Mouse (Mus musculus) E14TG2a.4 (cell line): ENCODE data around the gene Hist1h2af.

Experiments
- H3K27me3 ChIP-seq: 2 replicates; pipeline ENCODE4 v1.6.1; 2014; ENCODE audit warnings: low read length, control low read depth; ENCODE audit not compliant: insufficient read depth
- H3K36me3 ChIP-seq: 2 replicates; pipeline ENCODE4 v1.6.1; 2014; ENCODE audit warnings: low read length, control low read depth; ENCODE audit not compliant: insufficient read depth
- H3K4me1 ChIP-seq: replicated peaks from 2 replicates; pipeline ENCODE4 v1.6.1; 2014; ENCODE audit warnings: low read depth, low read length, control low read depth
- H3K4me3 ChIP-seq: replicated peaks from 2 replicates; pipeline ENCODE4 v1.5.1; 2014; ENCODE audit warnings: mild to moderate bottlenecking, low read length
- H3K9me3 ChIP-seq: 2 replicates; pipeline ENCODE4 v1.6.1; 2014; ENCODE audit warnings: low read length, control low read depth
- CTCF ChIP-seq: conservative IDR thresholded peaks from 2 replicates; pipeline ENCODE4 v1.5.1; 2014; ENCODE audit warnings: low read length
- NANOG ChIP-seq: IDR thresholded peaks from 2 replicates; pipeline ENCODE4 v1.6.1; 2014; ENCODE audit warnings: borderline replicate concordance, low read length, mixed read lengths
- POU5F1 ChIP-seq: IDR thresholded peaks from 2 replicates; pipeline ENCODE4 v1.6.1; 2014; ENCODE audit warnings: low read length, borderline replicate concordance

Hist1h2af gene

DNA sequence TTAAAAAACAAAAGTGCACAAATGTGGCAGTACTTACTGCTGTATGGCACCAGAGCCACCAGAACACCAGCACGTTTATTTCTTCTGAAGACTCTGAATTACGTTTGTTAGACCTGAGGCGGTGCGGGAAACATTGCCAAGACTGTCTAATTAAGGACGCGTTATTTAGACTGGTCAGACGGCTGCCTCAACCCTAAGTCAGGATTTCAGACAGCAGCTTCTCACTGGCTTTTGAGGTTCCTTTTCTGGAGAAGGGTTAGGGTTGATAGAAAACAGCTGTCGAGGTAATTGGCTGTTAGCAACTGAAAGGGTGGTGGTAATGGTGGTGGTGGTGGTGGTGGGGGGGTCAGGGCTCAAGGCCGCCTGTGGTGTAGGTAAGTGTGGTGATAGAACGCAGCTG is 35.1 kb upstream of the Hist1h2af start:
- no peak for TF ChIP-seq POU5F1
- Histone ChIP-seq H3K4me1 (peaks cover 68% of the 10 kb centered on the region), H3K27me3 (no peaks in the 10 kb centered on the region), H3K4me3 (peak overlapping the region; percentile 76), H3K36me3 (no peaks in the 10 kb centered on the region), H3K9me3 (no peaks in the 10 kb centered on the region)

DNA sequence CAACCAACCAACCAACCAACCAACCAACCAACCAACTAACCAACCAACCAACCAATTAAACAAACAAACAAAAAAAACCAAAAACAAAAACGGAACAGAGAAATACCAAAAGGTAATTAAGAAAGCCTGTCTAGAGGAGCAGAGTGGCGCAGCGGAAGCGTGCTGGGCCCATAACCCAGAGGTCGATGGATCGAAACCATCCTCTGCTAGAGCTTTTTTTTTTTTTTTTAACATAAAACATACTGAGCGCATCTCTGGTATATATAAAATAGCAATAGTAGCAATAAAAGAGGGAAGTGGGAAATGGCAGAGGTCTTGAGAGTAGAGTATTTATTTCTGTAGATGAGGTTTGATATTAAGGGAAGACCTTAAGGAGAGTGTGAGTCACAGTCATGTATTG is 33.8 kb upstream of the Hist1h2af start:
- peaks cover 71% of the 10 kb centered on the region for H3K4me1 ChIP-seq
- H3K4me3 ChIP-seq = peak overlapping the region; percentile 76
- no peaks in the 10 kb centered on the region for H3K9me3 ChIP-seq
- TF ChIP-seq CTCF = no peak
- no peak for TF ChIP-seq NANOG
- TF ChIP-seq POU5F1 = no peak
- H3K36me3 ChIP-seq = no peaks in the 10 kb centered on the region
- H3K27me3 ChIP-seq = no peaks in the 10 kb centered on the region

DNA sequence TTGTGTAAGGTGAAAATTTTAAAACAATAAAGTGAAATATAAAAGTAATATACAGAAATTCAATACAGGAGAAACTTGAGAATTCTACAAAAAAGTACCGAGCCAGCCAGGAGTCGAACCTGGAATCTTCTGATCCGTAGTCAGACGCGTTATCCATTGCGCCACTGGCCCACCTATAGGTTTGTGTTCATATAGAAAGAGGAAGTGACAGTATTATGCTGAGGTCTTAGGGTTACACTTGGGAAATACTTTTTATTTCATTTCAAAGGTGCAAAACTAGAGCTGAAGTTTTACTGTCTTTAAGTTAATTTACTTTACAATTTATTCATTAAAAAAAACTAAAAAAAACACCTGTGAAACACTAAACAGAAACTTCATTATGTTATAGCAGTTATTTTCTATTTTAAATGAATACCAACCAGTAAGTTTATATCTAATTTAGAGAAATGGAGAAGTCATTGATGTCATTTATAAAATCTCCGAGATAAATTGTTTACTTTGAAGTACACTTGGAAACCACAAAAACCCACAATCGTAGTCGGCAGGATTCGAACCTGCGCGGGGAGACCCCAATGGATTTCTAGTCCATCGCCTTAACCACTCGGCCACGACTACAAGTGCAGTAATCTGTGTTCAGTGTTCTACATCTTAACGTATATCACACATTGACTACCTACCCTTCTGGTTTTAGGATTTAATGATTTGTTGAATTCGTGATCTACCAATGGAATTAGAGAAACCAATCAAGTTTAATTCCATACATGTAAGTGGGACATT is 33.1 kb upstream of the Hist1h2af start:
- Histone ChIP-seq H3K27me3 (no peaks in the 10 kb centered on the region), H3K9me3 (no peaks in the 10 kb centered on the region), H3K4me3 (peak overlapping the region; percentile 76), H3K4me1 (peaks cover 71% of the 10 kb centered on the region), H3K36me3 (no peaks in the 10 kb centered on the region)
- no peak for TF ChIP-seq NANOG
- TF ChIP-seq POU5F1 = no peak
- TF ChIP-seq CTCF = no peak

DNA sequence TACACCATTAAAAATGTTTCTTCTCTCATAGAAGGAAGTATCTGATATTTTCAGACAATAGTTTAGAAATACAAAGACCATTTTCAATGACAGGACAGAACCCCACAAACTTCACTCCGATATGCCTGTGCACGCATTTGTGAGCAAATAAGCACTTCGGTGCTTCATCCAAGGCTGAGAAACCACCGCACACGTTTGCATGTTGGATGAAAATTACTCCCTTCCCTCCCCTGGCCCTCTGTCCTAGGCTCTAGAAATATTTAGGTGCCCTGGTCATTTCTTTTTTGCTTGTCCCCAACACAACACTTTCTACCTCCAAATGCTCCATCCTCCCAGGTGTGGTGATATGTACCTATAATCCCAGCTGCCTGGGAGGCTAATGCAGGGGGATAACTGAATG is 32.2 kb upstream of the Hist1h2af start:
- H3K9me3 ChIP-seq = no peaks in the 10 kb centered on the region
- no peak for TF ChIP-seq POU5F1
- no peak for TF ChIP-seq CTCF
- no peak for TF ChIP-seq NANOG
- H3K4me3 ChIP-seq = peak overlapping the region; percentile 76
- H3K27me3 ChIP-seq = no peaks in the 10 kb centered on the region
- H3K4me1 ChIP-seq = peaks cover 67% of the 10 kb centered on the region
- H3K36me3 ChIP-seq = no peaks in the 10 kb centered on the region

DNA sequence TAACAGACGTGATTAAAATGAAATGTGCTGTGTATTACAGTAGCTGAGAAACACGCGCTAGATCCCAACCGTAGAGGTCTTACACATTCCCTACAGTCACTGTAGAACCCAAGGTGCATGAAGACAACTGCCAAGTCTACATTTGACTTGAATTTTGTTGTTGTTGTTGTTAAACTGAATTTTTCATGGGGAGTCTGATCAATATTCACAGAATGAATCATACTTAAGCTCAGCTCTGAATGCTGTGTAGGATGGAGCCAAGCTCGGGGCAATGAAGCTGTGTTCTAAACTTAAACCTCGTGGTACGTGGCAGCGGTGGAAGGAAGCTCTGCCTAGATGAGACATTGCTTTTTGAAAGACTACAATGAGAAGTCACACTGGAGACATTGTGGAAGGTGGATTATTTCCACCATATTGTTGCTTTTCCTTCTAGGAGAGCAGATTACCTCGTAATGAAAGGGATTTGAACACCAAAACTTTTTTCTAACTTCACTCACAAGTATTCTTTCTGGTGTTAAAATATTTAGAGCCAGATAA is 31.6 kb upstream of the Hist1h2af start:
- Histone ChIP-seq H3K4me3 (peak overlapping the region; percentile 76), H3K27me3 (no peaks in the 10 kb centered on the region), H3K9me3 (no peaks in the 10 kb centered on the region), H3K4me1 (peaks cover 65% of the 10 kb centered on the region), H3K36me3 (no peaks in the 10 kb centered on the region)
- no peak for TF ChIP-seq POU5F1
- no peak for TF ChIP-seq CTCF
- no peak for TF ChIP-seq NANOG

DNA sequence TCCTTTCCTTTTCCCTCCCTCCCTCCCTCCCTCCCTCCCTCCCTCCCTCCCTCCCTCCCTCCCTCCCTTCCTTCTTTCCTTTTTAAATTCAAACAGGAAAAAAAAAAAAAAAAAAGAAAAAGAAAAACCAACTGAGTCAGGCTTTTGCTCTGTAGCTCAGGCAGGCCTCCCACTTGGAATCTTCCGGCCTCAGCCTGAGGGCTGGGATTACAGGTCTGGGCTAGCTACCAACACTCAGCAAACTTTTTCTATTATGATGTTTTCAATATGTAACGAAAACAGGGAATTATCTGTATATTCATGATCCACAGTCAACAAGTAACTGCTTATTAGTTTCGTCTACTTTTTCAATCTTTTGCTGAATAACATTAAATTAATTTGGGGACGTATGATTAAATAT is 30.8 kb upstream of the Hist1h2af start:
- Histone ChIP-seq H3K4me3 (peak overlapping the region; percentile 51; the same call in 1 of the 2 replicates), H3K4me1 (peaks cover 67% of the 10 kb centered on the region), H3K36me3 (no peaks in the 10 kb centered on the region), H3K27me3 (no peaks in the 10 kb centered on the region), H3K9me3 (no peaks in the 10 kb centered on the region)
- TF ChIP-seq CTCF (no peak), NANOG (no peak), POU5F1 (no peak)

DNA sequence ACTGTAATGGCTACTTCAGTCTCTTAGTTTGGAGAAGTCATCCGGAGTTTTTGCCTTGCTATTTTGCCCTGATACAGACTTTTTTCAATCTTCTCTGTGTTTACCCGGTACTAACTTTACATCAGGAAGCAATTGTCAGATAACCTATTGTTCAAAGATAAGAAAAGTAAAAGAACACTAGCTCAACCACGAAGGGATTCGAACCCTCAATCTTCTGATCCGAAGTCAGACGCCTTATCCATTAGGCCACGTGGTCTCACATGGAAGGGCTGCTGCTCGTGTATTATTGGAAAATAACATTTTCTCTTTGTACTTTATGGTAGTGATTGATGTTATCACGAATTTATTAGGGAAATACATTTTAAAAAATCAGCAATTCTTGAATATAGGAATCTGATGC is 29.9 kb upstream of the Hist1h2af start:
- H3K9me3 ChIP-seq = no peaks in the 10 kb centered on the region
- H3K4me3 ChIP-seq = peak overlapping the region; percentile 51
- TF ChIP-seq POU5F1 (no peak), CTCF (no peak), NANOG (no peak)

DNA sequence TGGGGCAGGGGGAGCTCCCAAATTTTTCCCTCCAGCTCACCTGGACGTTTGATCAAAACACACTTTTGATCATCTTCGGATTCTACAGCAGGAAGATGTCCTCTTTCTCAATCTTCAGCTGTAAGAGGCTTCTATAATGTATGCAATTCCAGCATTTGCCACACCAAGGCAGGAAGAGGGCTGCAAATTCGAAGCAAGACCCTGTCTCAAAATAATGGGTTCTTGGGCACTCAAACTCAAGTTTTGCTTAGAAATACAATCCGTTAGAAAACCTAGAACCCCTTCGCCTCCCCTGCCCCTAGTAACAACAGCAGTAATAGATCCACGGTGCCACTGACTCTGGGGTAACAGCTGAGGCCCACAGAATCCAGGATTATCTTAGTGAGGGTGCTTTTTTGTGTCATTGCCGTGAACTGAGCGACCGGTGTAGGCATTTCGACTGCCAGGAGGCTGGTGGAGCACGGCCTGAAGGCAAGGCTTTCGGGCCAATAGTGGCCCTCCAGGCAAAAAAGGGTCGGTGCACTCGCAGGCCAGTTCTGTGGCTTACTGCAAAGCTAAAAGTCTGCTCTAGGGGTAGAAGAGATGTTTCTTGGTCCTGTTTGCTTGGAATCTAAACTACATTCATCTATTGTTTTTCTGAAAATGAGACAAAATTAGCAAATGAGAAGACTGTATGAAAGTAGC is 27.9 kb upstream of the Hist1h2af start:
- TF ChIP-seq NANOG = no peak
- no peak for TF ChIP-seq CTCF
- no peak for TF ChIP-seq POU5F1
- peak overlapping the region; percentile 80 for H3K4me3 ChIP-seq
- no peaks in the 10 kb centered on the region for H3K36me3 ChIP-seq
- no peaks in the 10 kb centered on the region for H3K27me3 ChIP-seq
- H3K4me1 ChIP-seq = peaks cover 69% of the 10 kb centered on the region
- H3K9me3 ChIP-seq = no peaks in the 10 kb centered on the region

More for the DNA sequence above, 29.9 kb upstream of the Hist1h2af start:
- Histone ChIP-seq H3K36me3 (no peaks in the 10 kb centered on the region), H3K4me1 (peaks cover 69% of the 10 kb centered on the region), H3K27me3 (no peaks in the 10 kb centered on the region)

DNA sequence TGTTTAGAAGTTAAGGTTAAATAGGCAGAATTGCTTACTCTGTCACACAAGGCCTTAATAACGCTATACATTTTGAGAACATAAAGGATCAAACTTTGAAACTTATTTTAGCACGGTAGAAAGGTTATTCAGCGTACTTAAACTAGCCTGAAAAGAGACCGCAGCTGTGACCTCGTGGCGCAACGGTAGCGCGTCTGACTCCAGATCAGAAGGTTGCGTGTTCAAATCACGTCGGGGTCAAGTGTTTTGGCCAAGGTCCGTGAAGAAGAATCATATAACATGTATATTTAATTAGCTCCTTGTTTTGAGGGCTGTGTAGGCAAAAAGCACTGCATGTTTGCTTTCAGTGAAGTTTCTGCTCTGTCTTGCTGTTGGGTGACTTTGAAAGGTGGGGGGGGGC is 27.4 kb upstream of the Hist1h2af start:
- TF ChIP-seq CTCF (no peak), POU5F1 (no peak), NANOG (no peak)
- peaks cover 68% of the 10 kb centered on the region for H3K4me1 ChIP-seq
- no peaks in the 10 kb centered on the region for H3K36me3 ChIP-seq

More for the DNA sequence above, 27.4 kb upstream of the Hist1h2af start:
- Histone ChIP-seq H3K27me3 (no peaks in the 10 kb centered on the region), H3K9me3 (no peaks in the 10 kb centered on the region), H3K4me3 (peak overlapping the region; percentile 80)
